Mouse (Mus musculus): Measurements from ENCODE around the gene Fam198b. TPM values are rescaled to one million over a fixed set of nuclear protein-coding genes. Genes with fewer than 3 reads are reported as not detected.
"Not testable (repeated sequence)": the region's sequence is repeated elsewhere in the genome, so short reads cannot be mapped to it uniquely, and the experiment has no call there.

The Fam198b gene
- polyA plus RNA-seq, 1 experiment from 2014 or later = 9.3 TPM

- 83% methylated on average over 2 of the region's 2 CpGs for WGBS
- no peaks in the 10 kb centered on the region for H3K9me3 ChIP-seq (ENCODE audit: control insufficient read depth, low read length)
- ATAC-seq = no peak
- H3K9ac ChIP-seq (ENCODE audit: low read depth, low read length) = no peak overlapping the region
- no peaks in the 10 kb centered on the region for H3K4me1 ChIP-seq (ENCODE audit: control insufficient read depth, insufficient read depth, low read length)
- H3K4me2 ChIP-seq (ENCODE audit: low read depth, low read length) = no peak overlapping the region
- H3K4me3 ChIP-seq (ENCODE audit: low read length) = no peak overlapping the region
- H3K27me3 ChIP-seq (replicated peaks; ENCODE audit: control insufficient read depth, insufficient read depth, low read length) = no peaks in the 10 kb centered on the region
- no peaks in the 10 kb centered on the region for H3K36me3 ChIP-seq (ENCODE audit: control insufficient read depth, insufficient read depth, low read length)
- H3K27ac ChIP-seq (ENCODE audit: low read length) = no peak overlapping the region
These were observed 73.4 kb downstream of the Fam198b start for GRCm38 (mm10) chr3:79957752-79958151.

GRCm38 (mm10) chr3:79966709-79967108 lies 82.4 kb downstream of the Fam198b start:
- H3K4me2 ChIP-seq (ENCODE audit: low read depth, low read length) = no peak overlapping the region
- H3K4me1 ChIP-seq (ENCODE audit: control insufficient read depth, insufficient read depth, low read length) = peaks cover 3% of the 10 kb centered on the region; the same call in 1 of the 2 replicates
- 0 out of 2 replicates have a peak, but pooled peaks have one; percentile 13 for ATAC-seq
- no peak overlapping the region for H3K27ac ChIP-seq (ENCODE audit: low read length)
- WGBS = 78% methylated on average over 4 of the region's 4 CpGs
- no peak overlapping the region for H3K9ac ChIP-seq (ENCODE audit: low read depth, low read length)
- H3K27me3 ChIP-seq (replicated peaks; ENCODE audit: control insufficient read depth, insufficient read depth, low read length) = no peaks in the 10 kb centered on the region
- H3K9me3 ChIP-seq (ENCODE audit: control insufficient read depth, low read length) = no peaks in the 10 kb centered on the region
- H3K36me3 ChIP-seq (ENCODE audit: control insufficient read depth, insufficient read depth, low read length) = no peaks in the 10 kb centered on the region
- H3K4me3 ChIP-seq (ENCODE audit: low read length) = no peak overlapping the region

GRCm38 (mm10) chr3:79967346-79967745 lies 83.0 kb downstream of the Fam198b start:
- Histone ChIP-seq H3K9ac (ENCODE audit: low read depth, low read length) (no peak overlapping the region), H3K27ac (ENCODE audit: low read length) (no peak overlapping the region), H3K4me2 (ENCODE audit: low read depth, low read length) (no peak overlapping the region), H3K4me3 (ENCODE audit: low read length) (no peak overlapping the region), H3K27me3 (replicated peaks; ENCODE audit: control insufficient read depth, insufficient read depth, low read length) (no peaks in the 10 kb centered on the region), H3K9me3 (ENCODE audit: control insufficient read depth, low read length) (no peaks in the 10 kb centered on the region), H3K36me3 (ENCODE audit: control insufficient read depth, insufficient read depth, low read length) (no peaks in the 10 kb centered on the region), H3K4me1 (ENCODE audit: control insufficient read depth, insufficient read depth, low read length) (peaks cover 3% of the 10 kb centered on the region; the same call in 1 of the 2 replicates)
- ATAC-seq = no peak
- 50% methylated on average over 1 of the region's 1 CpGs for WGBS

GRCm38 (mm10) chr3:79968426-79968825 lies 84.1 kb downstream of the Fam198b start:
- Histone ChIP-seq H3K4me2 (ENCODE audit: low read depth, low read length) (no peak overlapping the region), H3K9ac (ENCODE audit: low read depth, low read length) (no peak overlapping the region), H3K27ac (ENCODE audit: low read length) (no peak overlapping the region), H3K4me1 (ENCODE audit: control insufficient read depth, insufficient read depth, low read length) (peaks cover 3% of the 10 kb centered on the region; the same call in 1 of the 2 replicates), H3K27me3 (replicated peaks; ENCODE audit: control insufficient read depth, insufficient read depth, low read length) (no peaks in the 10 kb centered on the region), H3K4me3 (ENCODE audit: low read length) (no peak overlapping the region), H3K9me3 (ENCODE audit: control insufficient read depth, low read length) (no peaks in the 10 kb centered on the region), H3K36me3 (ENCODE audit: control insufficient read depth, insufficient read depth, low read length) (no peaks in the 10 kb centered on the region)
- WGBS = 55% methylated on average over 2 of the region's 2 CpGs
- no peak for ATAC-seq

- not testable (repeated sequence) for ATAC-seq; H3K27me3 ChIP-seq (replicated peaks; ENCODE audit: control insufficient read depth, insufficient read depth, low read length); H3K4me3 ChIP-seq (ENCODE audit: low read length); H3K36me3 ChIP-seq (ENCODE audit: control insufficient read depth, insufficient read depth, low read length); H3K9me3 ChIP-seq (ENCODE audit: control insufficient read depth, low read length); H3K4me1 ChIP-seq (ENCODE audit: control insufficient read depth, insufficient read depth, low read length); H3K27ac ChIP-seq (ENCODE audit: low read length); H3K9ac ChIP-seq (ENCODE audit: low read depth, low read length); H3K4me2 ChIP-seq (ENCODE audit: low read depth, low read length)
- WGBS = 81% methylated on average over 3 of the region's 3 CpGs
These were observed 85.2 kb downstream of the Fam198b start for GRCm38 (mm10) chr3:79969536-79969935.

- Histone ChIP-seq H3K4me2 (ENCODE audit: low read depth, low read length) (no peak overlapping the region), H3K4me1 (ENCODE audit: control insufficient read depth, insufficient read depth, low read length) (peaks cover 3% of the 10 kb centered on the region; the same call in 1 of the 2 replicates), H3K9ac (ENCODE audit: low read depth, low read length) (no peak overlapping the region), H3K9me3 (ENCODE audit: control insufficient read depth, low read length) (no peaks in the 10 kb centered on the region), H3K27ac (ENCODE audit: low read length) (no peak overlapping the region; the same call in 1 of the 2 replicates), H3K36me3 (ENCODE audit: control insufficient read depth, insufficient read depth, low read length) (no peaks in the 10 kb centered on the region), H3K27me3 (replicated peaks; ENCODE audit: control insufficient read depth, insufficient read depth, low read length) (no peaks in the 10 kb centered on the region), H3K4me3 (ENCODE audit: low read length) (no peak overlapping the region)
- 80% methylated on average over 2 of the region's 2 CpGs for WGBS
- 0 out of 2 replicates have a peak, but pooled peaks have one; percentile 30 for ATAC-seq
These were observed 85.7 kb downstream of the Fam198b start for GRCm38 (mm10) chr3:79970070-79970469.

- peak; percentile 83 for ATAC-seq
- peaks cover 7% of the 10 kb centered on the region; the same call in 1 of the 2 replicates for H3K4me1 ChIP-seq (ENCODE audit: control insufficient read depth, insufficient read depth, low read length)
- H3K9me3 ChIP-seq (ENCODE audit: control insufficient read depth, low read length) = no peaks in the 10 kb centered on the region
- no peaks in the 10 kb centered on the region for H3K36me3 ChIP-seq (ENCODE audit: control insufficient read depth, insufficient read depth, low read length)
- H3K27ac ChIP-seq (ENCODE audit: low read length) = no peak overlapping the region
- H3K27me3 ChIP-seq (replicated peaks; ENCODE audit: control insufficient read depth, insufficient read depth, low read length) = no peaks in the 10 kb centered on the region
- H3K4me3 ChIP-seq (ENCODE audit: low read length) = no peak overlapping the region
- no peak overlapping the region for H3K4me2 ChIP-seq (ENCODE audit: low read depth, low read length)
- WGBS = 45% methylated on average over 2 of the region's 2 CpGs
- no peak overlapping the region for H3K9ac ChIP-seq (ENCODE audit: low read depth, low read length)
These were observed 86.2 kb downstream of the Fam198b start for GRCm38 (mm10) chr3:79970498-79970897.

GRCm38 (mm10) chr3:79971542-79971941 lies 87.2 kb downstream of the Fam198b start:
- Histone ChIP-seq H3K9me3 (ENCODE audit: control insufficient read depth, low read length) (no peaks in the 10 kb centered on the region), H3K4me2 (ENCODE audit: low read depth, low read length) (no peak overlapping the region), H3K27me3 (replicated peaks; ENCODE audit: control insufficient read depth, insufficient read depth, low read length) (no peaks in the 10 kb centered on the region), H3K4me3 (ENCODE audit: low read length) (no peak overlapping the region), H3K27ac (ENCODE audit: low read length) (no peak overlapping the region), H3K36me3 (ENCODE audit: control insufficient read depth, insufficient read depth, low read length) (no peaks in the 10 kb centered on the region), H3K9ac (ENCODE audit: low read depth, low read length) (no peak overlapping the region), H3K4me1 (ENCODE audit: control insufficient read depth, insufficient read depth, low read length) (peaks cover 7% of the 10 kb centered on the region; the same call in 1 of the 2 replicates)
- WGBS = 68% methylated on average over 7 of the region's 7 CpGs
- ATAC-seq = no peak

GRCm38 (mm10) chr3:79976786-79977185 lies 92.5 kb downstream of the Fam198b start:
- H3K36me3 ChIP-seq (ENCODE audit: control insufficient read depth, insufficient read depth, low read length) = no peaks in the 10 kb centered on the region
- no peak overlapping the region for H3K4me2 ChIP-seq (ENCODE audit: low read depth, low read length)
- no peaks in the 10 kb centered on the region for H3K9me3 ChIP-seq (ENCODE audit: control insufficient read depth, low read length)
- H3K27me3 ChIP-seq (replicated peaks; ENCODE audit: control insufficient read depth, insufficient read depth, low read length) = no peaks in the 10 kb centered on the region
- no peak for ATAC-seq
- H3K4me1 ChIP-seq (ENCODE audit: control insufficient read depth, insufficient read depth, low read length) = peaks cover 8% of the 10 kb centered on the region; the same call in 1 of the 2 replicates
- H3K4me3 ChIP-seq (ENCODE audit: low read length) = no peak overlapping the region
- H3K9ac ChIP-seq (ENCODE audit: low read depth, low read length) = no peak overlapping the region
- 40% methylated on average over 3 of the region's 3 CpGs for WGBS
- no peak overlapping the region for H3K27ac ChIP-seq (ENCODE audit: low read length)

Measured in intestine, embryonic 16.5 days (tissue).